Mouse (Mus musculus): ENCODE data around the gene Fam234b. TPM values are rescaled to one million over a fixed set of nuclear protein-coding genes. Genes with fewer than 3 reads are reported as not detected.

Fam234b gene
- polyA plus RNA-seq, 1 experiment from 2014 or later = 36.3 TPM

- H3K27ac ChIP-seq = peak overlapping the region; percentile 66
- no peak for ATAC-seq
- peaks cover 35% of the 10 kb centered on the region for H3K36me3 ChIP-seq
- no peaks in the 10 kb centered on the region for H3K9me3 ChIP-seq (replicated peaks)
- H3K4me1 ChIP-seq = peaks cover 85% of the 10 kb centered on the region
- 86% methylated on average over 6 of the region's 6 CpGs for WGBS (ENCODE audit: insufficient replicate concordance)
- no peak overlapping the region for H3K4me3 ChIP-seq
- no peak overlapping the region for H3K4me2 ChIP-seq
- H3K9ac ChIP-seq = no peak overlapping the region
- H3K27me3 ChIP-seq (replicated peaks) = no peaks in the 10 kb centered on the region
These were observed 4.9 kb downstream of the Fam234b start for GRCm38 (mm10) chr6:135202668-135203067.

- H3K27me3 ChIP-seq (replicated peaks) = no peaks in the 10 kb centered on the region
- WGBS (ENCODE audit: insufficient replicate concordance) = 72% methylated on average over 6 of the region's 6 CpGs
- H3K4me1 ChIP-seq = peaks cover 81% of the 10 kb centered on the region
- ATAC-seq = no peak
- no peak overlapping the region for H3K4me3 ChIP-seq
- H3K4me2 ChIP-seq = peak overlapping the region; percentile 62
- peak overlapping the region; percentile 48 for H3K9ac ChIP-seq
- peak overlapping the region; percentile 90 for H3K27ac ChIP-seq
- H3K9me3 ChIP-seq (replicated peaks) = no peaks in the 10 kb centered on the region
- peaks cover 43% of the 10 kb centered on the region for H3K36me3 ChIP-seq
These were observed 6.0 kb downstream of the Fam234b start for GRCm38 (mm10) chr6:135203737-135204136.

- Histone ChIP-seq H3K27me3 (replicated peaks) (no peaks in the 10 kb centered on the region), H3K36me3 (peaks cover 53% of the 10 kb centered on the region), H3K9me3 (replicated peaks) (no peaks in the 10 kb centered on the region), H3K4me1 (peaks cover 73% of the 10 kb centered on the region), H3K4me3 (peak overlapping the region; percentile 35), H3K9ac (peak overlapping the region; percentile 48), H3K4me2 (peak overlapping the region; percentile 62), H3K27ac (peak overlapping the region; percentile 90)
- peak; percentile 82 for ATAC-seq
- WGBS (ENCODE audit: insufficient replicate concordance) = 33% methylated on average over 4 of the region's 4 CpGs
These were observed 7.1 kb downstream of the Fam234b start for GRCm38 (mm10) chr6:135204869-135205268.

GRCm38 (mm10) chr6:135205802-135206201 lies 8.0 kb downstream of the Fam234b start:
- Histone ChIP-seq H3K36me3 (peaks cover 61% of the 10 kb centered on the region), H3K9me3 (replicated peaks) (no peaks in the 10 kb centered on the region), H3K4me2 (peak overlapping the region; percentile 62), H3K4me1 (peaks cover 73% of the 10 kb centered on the region), H3K27ac (peak overlapping the region; percentile 90), H3K9ac (peak overlapping the region; percentile 48), H3K27me3 (replicated peaks) (no peaks in the 10 kb centered on the region), H3K4me3 (peak overlapping the region; percentile 35)
- whole genome bisulfite sequencing (ENCODE audit: insufficient replicate concordance) = 46% methylated on average over 4 of the region's 4 CpGs
- peak; percentile 72 for ATAC-seq

GRCm38 (mm10) chr6:135206909-135207308 lies 9.1 kb downstream of the Fam234b start:
- WGBS (ENCODE audit: insufficient replicate concordance) = 71% methylated on average over 8 of the region's 8 CpGs
- peaks cover 74% of the 10 kb centered on the region for H3K4me1 ChIP-seq
- no peaks in the 10 kb centered on the region for H3K27me3 ChIP-seq (replicated peaks)

GRCm38 (mm10) chr6:135211169-135211568 lies 13.4 kb downstream of the Fam234b start:
- Histone ChIP-seq H3K9ac (peak overlapping the region; percentile 57), H3K4me2 (peak overlapping the region; percentile 64), H3K27ac (peak overlapping the region; percentile 66), H3K9me3 (replicated peaks) (no peaks in the 10 kb centered on the region), H3K4me1 (peaks cover 36% of the 10 kb centered on the region), H3K27me3 (replicated peaks) (no peaks in the 10 kb centered on the region), H3K36me3 (peaks cover 87% of the 10 kb centered on the region), H3K4me3 (peak overlapping the region; percentile 18; the same call in 1 of the 2 replicates)
- 39% methylated on average over 7 of the region's 7 CpGs for WGBS (ENCODE audit: insufficient replicate concordance)
- ATAC-seq = peak; percentile 88

More at GRCm38 (mm10) chr6:135206909-135207308, 9.1 kb downstream of the Fam234b start:
- Histone ChIP-seq H3K9me3 (replicated peaks) (no peaks in the 10 kb centered on the region), H3K4me2 (no peak overlapping the region), H3K36me3 (peaks cover 61% of the 10 kb centered on the region), H3K27ac (no peak overlapping the region), H3K9ac (no peak overlapping the region), H3K4me3 (no peak overlapping the region)
- no peak for ATAC-seq

GRCm38 (mm10) chr6:135212666-135213065 lies 14.9 kb downstream of the Fam234b start:
- Histone ChIP-seq H3K4me3 (no peak overlapping the region), H3K27ac (no peak overlapping the region), H3K4me2 (no peak overlapping the region), H3K36me3 (peaks cover 90% of the 10 kb centered on the region), H3K4me1 (peaks cover 31% of the 10 kb centered on the region), H3K9me3 (replicated peaks) (no peaks in the 10 kb centered on the region), H3K9ac (no peak overlapping the region), H3K27me3 (replicated peaks) (no peaks in the 10 kb centered on the region)
- WGBS (ENCODE audit: insufficient replicate concordance) = 80% methylated on average over 2 of the region's 2 CpGs
- ATAC-seq = no peak

- ATAC-seq = no peak
- 46% methylated on average over 8 of the region's 8 CpGs for WGBS (ENCODE audit: insufficient replicate concordance)
- no peaks in the 10 kb centered on the region for H3K9me3 ChIP-seq (replicated peaks)
- peaks cover 5% of the 10 kb centered on the region for H3K4me1 ChIP-seq
- H3K36me3 ChIP-seq = peaks cover 99% of the 10 kb centered on the region
- no peak overlapping the region for H3K9ac ChIP-seq
- H3K27me3 ChIP-seq (replicated peaks) = no peaks in the 10 kb centered on the region
- H3K4me2 ChIP-seq = no peak overlapping the region
- no peak overlapping the region for H3K27ac ChIP-seq
- H3K4me3 ChIP-seq = no peak overlapping the region
These were observed 20.6 kb downstream of the Fam234b start for GRCm38 (mm10) chr6:135218330-135218729.

- no peak overlapping the region for H3K4me3 ChIP-seq
- WGBS (ENCODE audit: insufficient replicate concordance) = 81% methylated on average over 5 of the region's 5 CpGs
These were observed 22.1 kb downstream of the Fam234b start for GRCm38 (mm10) chr6:135219916-135220315.

GRCm38 (mm10) chr6:135223786-135224416 lies 26.1 kb downstream of the Fam234b start:
- 64% methylated on average over 6 of the region's 6 CpGs for WGBS (ENCODE audit: insufficient replicate concordance)
- Histone ChIP-seq H3K9ac (no peak overlapping the region), H3K4me3 (no peak overlapping the region), H3K4me1 (peaks cover 15% of the 10 kb centered on the region), H3K36me3 (peaks cover 97% of the 10 kb centered on the region), H3K4me2 (no peak overlapping the region), H3K9me3 (replicated peaks) (no peaks in the 10 kb centered on the region), H3K27ac (no peak overlapping the region), H3K27me3 (replicated peaks) (no peaks in the 10 kb centered on the region)
- no peak for ATAC-seq

More at GRCm38 (mm10) chr6:135219916-135220315, 22.1 kb downstream of the Fam234b start:
- Histone ChIP-seq H3K9ac (no peak overlapping the region), H3K27ac (no peak overlapping the region), H3K27me3 (replicated peaks) (no peaks in the 10 kb centered on the region), H3K4me1 (peaks cover 8% of the 10 kb centered on the region), H3K9me3 (replicated peaks) (no peaks in the 10 kb centered on the region), H3K36me3 (peaks cover 99% of the 10 kb centered on the region), H3K4me2 (no peak overlapping the region)
- ATAC-seq = no peak

- Histone ChIP-seq H3K4me1 (peaks cover 24% of the 10 kb centered on the region), H3K4me3 (no peak overlapping the region), H3K9me3 (replicated peaks) (no peaks in the 10 kb centered on the region), H3K4me2 (no peak overlapping the region), H3K36me3 (peaks cover 97% of the 10 kb centered on the region), H3K27ac (no peak overlapping the region), H3K27me3 (replicated peaks) (no peaks in the 10 kb centered on the region), H3K9ac (no peak overlapping the region)
- ATAC-seq = peak; percentile 40
- WGBS (ENCODE audit: insufficient replicate concordance) = 40% methylated on average over 10 of the region's 10 CpGs
These were observed 30.7 kb downstream of the Fam234b start for GRCm38 (mm10) chr6:135228465-135228941.

- WGBS (ENCODE audit: insufficient replicate concordance) = 85% methylated on average over 6 of the region's 6 CpGs
- Histone ChIP-seq H3K4me3 (no peak overlapping the region), H3K4me1 (peaks cover 21% of the 10 kb centered on the region), H3K27me3 (replicated peaks) (no peaks in the 10 kb centered on the region), H3K9me3 (replicated peaks) (no peaks in the 10 kb centered on the region), H3K4me2 (no peak overlapping the region), H3K27ac (no peak overlapping the region), H3K36me3 (peaks cover 97% of the 10 kb centered on the region), H3K9ac (no peak overlapping the region)
- ATAC-seq = no peak
These were observed 32.8 kb downstream of the Fam234b start for GRCm38 (mm10) chr6:135230586-135230985.

All from liver, embryonic 12.5 days (tissue).